Mouse (Mus musculus) erythroblast, embryonic 14.5 days (primary cell): ENCODE data around the gene Nlrp5.
"Not testable (repeated sequence)": the region's sequence is repeated elsewhere in the genome, so short reads cannot be mapped to it uniquely, and the experiment has no call there.

Source experiments
- GATA1 ChIP-seq: IDR thresholded peaks from 2 replicates; pipeline ENCODE4 v1.6.1; 2012; ENCODE audit warnings: low read length, inconsistent platforms, mixed read lengths
- TAL1 ChIP-seq: IDR thresholded peaks from 3 replicates; pipeline ENCODE4 v1.6.1; 2012; ENCODE audit warnings: low read length, inconsistent platforms, mixed read lengths

DNA sequence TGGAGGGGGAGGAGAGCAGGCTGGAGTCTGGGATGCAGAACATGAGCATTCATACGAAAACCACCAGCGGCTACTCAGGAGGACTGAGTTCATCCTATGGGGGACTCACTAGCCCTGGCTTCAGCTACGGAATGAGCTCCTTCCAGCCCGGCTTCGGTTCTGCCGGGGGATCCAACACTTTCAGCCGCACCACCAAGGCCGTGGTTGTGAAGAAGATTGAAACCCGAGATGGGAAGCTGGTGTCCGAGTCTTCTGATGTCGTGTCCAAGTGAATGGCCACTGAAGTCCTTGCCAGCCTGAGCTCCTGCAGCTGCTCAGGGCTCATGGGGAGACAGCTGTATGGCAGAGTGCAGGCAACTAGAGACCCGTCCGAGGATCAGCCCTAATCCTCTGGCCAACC, 27.4 kb upstream of the Nlrp5 start:
- TF ChIP-seq GATA1, TAL1: not testable (repeated sequence)
